Mouse (Mus musculus) brain, embryonic 18.5 days (tissue): ENCODE results near the gene Ap5b1.

Source experiments
- DNase-seq: peaks from one replicate; pipeline ENCODE4 v3.0.0-alpha.2; 2012; ENCODE audit warnings: low read depth, low spot score

Gene Ap5b1

GRCm38 (mm10) chr19:5566316-5566715, 1.5 kb upstream of the Ap5b1 start:
- no peak for DNase-seq

DNA sequence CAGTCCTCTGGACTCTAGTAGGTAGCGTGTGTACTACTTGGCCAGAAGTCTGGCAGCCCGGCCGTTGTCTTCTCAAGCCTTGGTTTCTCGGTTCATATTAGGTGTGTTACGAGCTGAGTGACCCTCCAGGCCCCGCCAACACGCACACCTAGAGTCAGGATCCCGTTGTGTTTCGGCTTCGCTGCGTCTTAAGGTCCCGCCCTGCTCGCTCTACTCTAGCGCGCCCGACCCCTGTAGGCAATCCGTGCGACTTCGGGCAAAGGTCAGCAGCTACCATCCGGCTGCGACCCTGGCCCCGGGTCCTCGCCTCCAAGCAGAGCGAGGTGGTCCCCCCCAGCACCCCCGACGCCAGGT, 668 bp upstream of the Ap5b1 start:
- DNase-seq: no peak

GRCm38 (mm10) chr19:5568470-5569140, 780 bp downstream of the Ap5b1 start:
- DNase-seq: peak; percentile 40

DNA sequence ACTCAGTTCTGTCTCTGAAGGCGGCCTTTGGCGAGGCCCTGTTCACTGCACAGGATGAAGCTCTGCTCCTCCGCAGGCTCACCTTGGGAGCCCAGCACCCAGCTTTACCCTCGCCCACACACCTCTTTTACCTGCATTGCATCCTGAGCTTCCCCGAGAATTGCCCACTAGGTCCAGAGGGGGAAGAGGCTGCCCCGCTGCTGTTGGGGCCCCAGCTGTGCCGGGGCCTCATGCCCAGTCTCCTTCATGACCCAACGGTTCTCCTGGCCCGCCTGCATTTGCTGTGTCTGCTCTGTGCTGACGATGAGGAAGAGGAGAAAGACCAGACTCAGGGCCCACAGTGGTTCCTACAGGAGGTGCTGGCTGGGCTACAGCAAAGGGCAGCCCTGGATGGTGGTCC, 1.7 kb downstream of the Ap5b1 start:
- no peak for DNase-seq

DNA sequence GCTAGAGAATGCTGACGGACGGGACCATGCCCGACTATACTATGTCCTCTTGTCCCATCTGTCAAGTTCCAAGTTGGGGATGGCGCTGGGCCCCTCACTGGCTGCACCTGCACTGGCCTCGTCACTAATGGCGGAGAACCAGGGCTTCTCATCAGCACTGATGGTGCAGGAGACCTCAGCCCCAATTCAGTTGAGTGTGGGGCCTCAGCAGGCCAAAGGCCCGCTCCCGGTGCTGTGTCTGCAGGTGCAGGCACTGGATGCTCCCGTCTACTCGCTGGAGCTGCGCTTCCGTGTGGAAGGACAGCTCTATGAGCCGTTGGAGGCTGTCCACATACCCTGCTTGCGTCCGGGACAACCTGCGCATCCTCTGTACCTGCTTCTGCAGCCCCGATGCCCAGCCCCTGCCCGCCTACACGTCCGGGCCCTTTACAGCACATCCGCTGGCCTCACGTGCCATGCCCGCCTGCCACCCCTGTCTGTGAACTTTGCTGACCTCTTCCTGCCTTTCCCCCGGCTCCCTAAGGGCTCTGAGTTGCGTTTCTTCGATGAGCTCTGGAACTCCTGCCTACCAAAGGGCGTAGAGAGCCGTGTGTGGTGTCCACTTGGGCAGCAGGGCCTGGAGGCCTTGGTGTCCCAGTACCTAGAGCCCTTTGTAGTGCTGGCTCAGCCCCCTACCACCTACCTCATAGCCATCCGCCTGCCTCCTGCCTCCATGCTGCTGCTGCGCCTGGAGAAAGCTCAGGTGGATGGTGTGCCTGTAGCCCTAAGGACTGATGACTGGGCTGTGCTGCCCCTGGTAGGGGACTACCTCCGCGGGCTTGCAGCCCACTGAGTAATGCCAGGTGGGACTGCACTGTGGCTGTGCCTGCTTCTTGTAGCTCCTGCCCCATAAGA, 2.8 kb downstream of the Ap5b1 start:
- no peak for DNase-seq

DNA sequence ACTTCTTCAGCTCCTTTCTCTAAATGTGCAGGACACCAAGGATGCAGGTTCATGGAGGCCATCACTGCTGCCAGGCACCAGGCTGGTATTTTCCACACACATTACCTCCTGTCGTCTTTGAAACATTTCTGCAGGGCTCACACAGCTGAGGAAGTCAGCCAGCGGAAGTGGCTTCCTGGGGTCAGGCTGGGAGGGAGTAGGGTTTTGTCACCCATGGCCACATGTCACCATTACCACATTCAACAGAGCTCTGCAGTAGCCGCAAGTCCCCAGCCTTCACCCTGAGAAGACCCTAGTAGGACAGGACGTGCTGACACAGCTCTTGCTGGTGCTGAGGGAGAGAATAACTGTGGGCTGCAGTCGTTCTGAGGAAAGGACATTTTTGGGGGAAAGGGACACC, 4.0 kb downstream of the Ap5b1 start:
- DNase-seq: no peak

GRCm38 (mm10) chr19:5572331-5573125, 4.7 kb downstream of the Ap5b1 start:
- no peak for DNase-seq

GRCm38 (mm10) chr19:5575336-5575735, 7.5 kb downstream of the Ap5b1 start:
- no peak for DNase-seq

DNA sequence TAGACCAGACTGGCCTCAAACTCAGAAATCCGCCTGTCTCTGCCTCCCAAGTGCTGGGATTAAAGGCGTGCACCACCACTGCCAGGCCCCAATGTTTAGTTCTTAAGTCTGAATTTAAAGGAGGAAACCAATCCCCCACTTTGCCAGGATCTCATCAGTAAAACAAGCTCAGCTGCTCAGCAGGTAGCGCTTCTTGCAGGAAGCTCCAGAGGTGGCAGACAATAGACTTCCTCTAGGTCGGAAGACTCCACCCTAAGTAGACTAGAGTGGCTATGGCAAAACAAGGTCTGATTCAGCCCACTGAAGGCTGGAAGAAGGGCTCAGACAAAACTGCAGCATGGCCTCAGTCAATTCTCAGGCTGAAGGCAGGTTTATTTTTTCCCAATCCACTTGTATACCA, 12.1 kb downstream of the Ap5b1 start:
- DNase-seq: no peak

DNA sequence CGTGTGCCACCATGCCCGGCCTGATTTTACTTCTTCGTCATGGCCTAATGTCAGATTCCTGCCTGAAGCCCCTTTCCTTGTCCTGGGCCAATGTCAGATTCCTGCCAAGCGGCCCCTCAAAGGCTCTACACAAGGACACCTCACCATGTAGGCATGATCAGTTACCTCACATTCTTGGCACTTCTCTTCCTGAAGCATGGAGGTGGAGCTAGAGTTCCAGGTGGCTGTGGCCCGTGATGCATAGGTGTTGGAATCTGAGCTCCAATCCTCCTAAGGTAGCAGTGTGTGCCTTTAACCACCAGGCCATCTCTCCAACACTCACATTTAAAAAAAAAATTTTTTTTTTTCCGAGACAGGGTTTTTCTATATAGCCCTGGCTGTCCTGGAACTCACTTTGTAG, 13.0 kb downstream of the Ap5b1 start:
- no peak for DNase-seq

GRCm38 (mm10) chr19:5581995-5582394, 14.2 kb downstream of the Ap5b1 start:
- DNase-seq: no peak

DNA sequence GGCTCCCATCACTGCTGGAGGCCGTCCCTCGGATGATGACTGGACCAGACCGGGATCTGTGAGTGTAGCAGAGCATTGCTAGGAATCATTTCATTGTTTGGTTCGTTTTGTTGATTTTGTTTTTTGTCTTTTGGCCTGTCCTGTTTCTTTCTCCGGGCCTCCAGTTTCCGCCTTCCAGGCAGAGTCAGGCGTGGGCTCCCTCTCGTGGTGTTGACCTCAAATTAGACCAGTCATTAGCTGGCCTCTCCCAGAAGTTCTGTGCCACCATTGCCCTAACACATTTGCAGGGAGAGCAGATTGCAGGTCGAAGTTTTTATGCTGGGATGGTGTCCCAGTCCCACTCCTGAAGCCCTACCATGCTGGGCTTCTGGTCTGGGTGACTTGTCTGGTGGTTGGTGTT, 21.3 kb downstream of the Ap5b1 start:
- no peak for DNase-seq

DNA sequence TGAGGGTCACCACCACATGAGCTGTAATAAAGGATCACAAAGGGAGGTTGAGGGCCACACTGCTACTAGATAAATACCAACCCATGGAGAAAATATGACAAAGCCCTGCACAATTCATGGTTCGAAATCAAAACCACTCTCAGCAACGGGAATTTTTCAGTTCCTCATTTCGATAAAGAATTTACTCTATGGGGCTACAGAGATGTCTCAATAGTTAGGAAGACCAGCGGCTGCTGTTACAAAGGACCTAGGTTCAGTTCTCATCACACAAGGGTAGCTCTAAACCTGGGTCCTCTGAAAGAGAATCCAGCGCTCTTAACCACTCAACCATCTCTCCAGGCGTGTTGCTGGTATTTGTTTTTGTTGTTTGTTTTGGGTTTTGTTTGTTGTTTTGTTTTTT, 24.1 kb downstream of the Ap5b1 start:
- DNase-seq: no peak

DNA sequence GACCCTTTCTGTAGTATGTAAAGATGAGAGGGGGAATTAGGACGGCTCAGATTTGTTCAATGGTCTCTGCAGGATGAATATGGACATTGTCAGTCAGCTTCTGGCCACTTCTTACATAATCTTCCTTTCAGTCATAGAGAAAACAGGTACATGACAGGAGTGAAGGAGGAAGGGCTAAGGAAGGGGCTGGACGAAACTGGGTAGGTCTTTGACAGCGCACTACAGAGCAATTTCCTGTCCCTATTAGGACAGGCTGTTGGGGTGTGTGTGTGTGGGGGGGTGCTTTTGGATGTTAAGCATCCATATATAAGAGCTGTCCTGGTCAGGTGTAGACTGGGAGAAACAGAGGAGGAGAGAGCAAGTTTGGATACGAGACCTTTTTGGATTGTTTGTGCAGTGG, 31.4 kb downstream of the Ap5b1 start:
- DNase-seq: no peak

DNA sequence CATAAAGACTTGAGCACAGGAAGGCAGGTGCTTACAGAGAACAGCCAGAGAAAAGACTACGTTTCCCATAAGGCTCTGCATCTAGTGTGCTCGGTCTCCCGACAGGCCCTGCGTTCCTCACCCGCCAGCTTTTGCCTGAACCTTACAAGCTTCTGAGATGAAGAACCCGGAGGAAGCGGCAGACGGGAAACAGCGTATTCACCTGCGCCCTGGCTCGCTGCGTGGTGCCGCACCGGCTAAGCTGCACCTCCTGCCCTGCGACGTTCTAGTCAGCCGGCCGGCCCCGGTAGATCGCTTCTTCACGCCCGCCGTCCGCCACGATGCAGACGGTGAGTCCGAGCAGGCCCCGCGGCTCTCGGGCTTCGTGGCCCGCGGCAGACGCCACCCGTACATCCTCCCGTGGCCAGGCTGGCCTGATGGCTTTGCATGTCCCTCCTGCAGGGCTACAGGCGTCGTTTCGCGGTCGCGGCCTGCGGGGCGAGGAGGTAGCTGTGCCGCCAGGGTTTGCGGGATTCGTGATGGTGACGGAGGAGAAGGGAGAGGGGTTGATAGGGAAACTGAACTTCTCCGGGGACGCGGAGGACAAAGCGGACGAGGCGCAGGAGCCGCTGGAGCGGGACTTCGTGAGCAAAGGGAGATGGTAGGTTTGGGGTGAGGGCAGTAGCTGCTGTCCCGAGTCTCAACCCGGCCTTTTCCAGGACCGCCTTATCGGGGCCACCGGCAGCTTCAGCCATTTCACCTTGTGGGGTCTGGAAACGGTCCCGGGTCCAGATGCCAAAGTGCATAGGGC, 34.1 kb downstream of the Ap5b1 start, which contains the start of gene Rnaseh2c:
Gene Rnaseh2c (plus strand): TSS at position 122 of the 790 bp plus-strand sequence.
- DNase-seq: peak; percentile 80

GRCm38 (mm10) chr19:5603664-5604063, 35.8 kb downstream of the Ap5b1 start:
- no peak for DNase-seq

DNA sequence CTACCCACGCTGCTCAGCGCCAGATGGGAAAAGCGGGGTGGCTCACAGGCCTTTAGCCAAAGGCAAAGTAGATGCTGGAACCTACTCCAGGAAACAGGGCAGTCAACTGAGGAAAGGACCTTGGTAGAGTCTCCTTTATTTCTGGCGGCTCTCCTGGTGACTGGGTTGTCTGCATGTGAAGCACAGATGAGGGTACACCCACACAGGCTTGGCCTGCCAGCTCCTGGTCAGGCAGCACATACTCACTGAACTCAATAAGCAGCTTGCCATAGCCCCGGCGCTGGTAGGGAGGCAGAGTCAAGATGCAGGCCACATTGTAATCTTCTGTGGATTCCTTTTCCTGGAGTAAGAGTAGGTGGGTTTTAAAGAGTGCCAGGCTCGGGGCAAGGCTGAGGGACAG, 37.3 kb downstream of the Ap5b1 start:
- no peak for DNase-seq

GRCm38 (mm10) chr19:5606196-5606595, 38.4 kb downstream of the Ap5b1 start:
- DNase-seq: no peak

DNA sequence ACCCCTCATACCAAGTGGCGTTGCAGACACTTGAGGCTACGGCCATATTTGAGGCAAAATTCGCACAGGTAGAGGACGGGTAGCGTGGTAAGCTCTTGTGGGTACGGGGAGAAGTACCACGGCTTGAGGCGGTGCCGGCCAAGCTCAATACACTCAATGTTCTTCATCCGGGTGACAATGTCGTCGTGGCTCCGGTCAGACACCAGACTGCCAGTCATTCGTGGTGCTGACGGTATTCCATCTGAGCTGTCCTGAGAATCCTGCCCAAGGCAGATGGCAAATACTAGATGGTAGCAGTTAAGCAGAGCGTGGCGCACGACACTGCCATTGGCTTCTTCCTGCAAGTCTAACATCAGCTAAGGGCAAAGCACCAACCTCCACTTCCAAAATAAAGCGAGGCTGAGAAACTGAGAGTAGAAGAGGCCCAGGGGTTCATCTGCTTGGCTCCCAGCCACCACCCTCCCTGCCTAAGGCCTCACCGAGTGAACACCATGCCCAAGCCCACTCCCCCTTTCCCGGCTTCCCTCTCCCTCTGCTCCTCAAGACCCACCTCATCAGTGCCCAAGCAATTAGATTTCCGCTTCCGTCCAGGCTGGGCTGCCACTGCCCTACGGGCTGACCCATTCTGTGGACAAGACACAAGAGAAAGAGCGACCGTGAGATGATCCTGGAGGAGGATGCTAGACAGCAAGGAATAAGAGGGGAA, 40.0 kb downstream of the Ap5b1 start:
- DNase-seq: no peak

DNA sequence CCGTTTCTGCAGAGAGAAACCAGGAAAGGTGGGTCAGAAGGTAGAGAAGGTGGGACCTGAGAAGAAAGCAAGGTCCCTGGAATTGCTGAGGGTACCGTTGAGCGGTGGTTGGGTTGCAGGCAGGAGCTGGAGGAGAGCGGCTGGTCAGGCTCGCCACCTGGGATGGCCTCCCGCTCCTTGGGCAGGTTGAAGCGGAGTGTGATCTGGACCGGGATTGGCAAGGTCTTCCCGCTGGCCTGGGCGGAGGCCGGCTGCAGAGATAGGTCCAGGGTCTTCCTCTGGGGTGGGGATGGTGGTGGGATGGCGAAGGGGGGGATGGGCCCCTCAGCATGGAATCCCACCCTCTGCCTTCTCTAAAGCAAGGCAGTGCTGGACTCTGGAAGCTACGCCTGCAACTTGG, 40.9 kb downstream of the Ap5b1 start:
- DNase-seq: no peak

- DNase-seq: no peak
Observed at GRCm38 (mm10) chr19:5609171-5609546, 41.3 kb downstream of the Ap5b1 start.
